Mouse (Mus musculus): ENCODE data around the gene Krt72.

GRCm38 (mm10) chr15:101829441-101829840, 43.2 kb upstream of the Krt72 start:
- TF ChIP-seq POLR2A (IDR thresholded peaks at IDR 0.05; ENCODE audit: borderline replicate concordance, low read depth, low read length), result no peak
- no peak for TF ChIP-seq CTCF (IDR thresholded peaks at IDR 0.05; ENCODE audit: low read depth, low read length)
